Mouse (Mus musculus) neural tube, embryonic 11.5 days (tissue): ENCODE measurements around the gene Zfhx2. TPM values are rescaled to one million over a fixed set of nuclear protein-coding genes. Genes with fewer than 3 reads are reported as not detected.

ENCODE experiments used
- ATAC-seq: fragments of 200-750 bp; cut with Nextera tagmentation; 2 replicates; pipeline ENCODE4 v1.8.0; 2017; ENCODE audit warnings: moderate number of reproducible peaks, mild to moderate bottlenecking, moderate TSS enrichment, moderate library complexity; ENCODE audit not compliant: insufficient read depth, low FRiP score, low TSS enrichment
- DNase-seq: peaks from one replicate; pipeline ENCODE4 v3.0.0-alpha.2; 2015; ENCODE audit warnings: low spot score
- H3K27ac ChIP-seq: fragments of 300-500 bp; sonication (generic); 2 replicates; pipeline ENCODE4 v1.5.1; 2014; ENCODE audit warnings: low read depth, mild to moderate bottlenecking, low read length
- H3K27me3 ChIP-seq: fragments of 300-500 bp; sonication (generic); 2 replicates; pipeline ENCODE4 v1.6.1; 2014; ENCODE audit warnings: mild to moderate bottlenecking, low read length, mixed read lengths; ENCODE audit not compliant: control insufficient read depth, insufficient read depth
- H3K36me3 ChIP-seq: fragments of 300-500 bp; sonication (generic); 2 replicates; pipeline ENCODE4 v1.6.1; 2014; ENCODE audit warnings: mild to moderate bottlenecking, low read length, moderate library complexity, mixed read lengths; ENCODE audit not compliant: control insufficient read depth, insufficient read depth
- H3K4me1 ChIP-seq: fragments of 300-500 bp; sonication (generic); 2 replicates; pipeline ENCODE4 v1.6.1; 2014; ENCODE audit warnings: low read length, mixed read lengths; ENCODE audit not compliant: control insufficient read depth, insufficient read depth
- H3K4me2 ChIP-seq: fragments of 300-500 bp; sonication (generic); 2 replicates; pipeline ENCODE4 v1.6.1; 2014; ENCODE audit warnings: low read depth, mild to moderate bottlenecking, moderate library complexity
- H3K4me3 ChIP-seq: fragments of 300-500 bp; sonication (generic); 2 replicates; pipeline ENCODE4 v1.5.1; 2014; ENCODE audit warnings: low read depth, low read length
- H3K9ac ChIP-seq: fragments of 300-500 bp; sonication (generic); 2 replicates; pipeline ENCODE4 v1.6.1; 2014; ENCODE audit warnings: mild to moderate bottlenecking, low read length
- H3K9me3 ChIP-seq: fragments of 300-500 bp; sonication (generic); 2 replicates; pipeline ENCODE4 v1.6.1; 2016; ENCODE audit warnings: low read length; ENCODE audit not compliant: control insufficient read depth
- WGBS: fragments of 180-500 bp; shearing (Covaris S2); extraction: QIAGEN DNeasy Blood & Tissue Kit; methylation state at CpG from one replicate; pipeline ENCODE4 v1.1.7; 2014; 5-methylcytosine and 5-hydroxymethylcytosine counted together
- polyA plus RNA-seq: library from polyadenylated mRNA; unstranded; fragments of >200 nt; fragmentation: Nextera tagmentation; extraction: Ambion mirVana; gene quantifications from 2 replicates; pipeline ENCODE4 v1.2.1, GENCODE M21; 2014

The Zfhx2 gene
- polyA plus RNA-seq, 1 experiment from 2014 or later, result 16.6 TPM

DNA sequence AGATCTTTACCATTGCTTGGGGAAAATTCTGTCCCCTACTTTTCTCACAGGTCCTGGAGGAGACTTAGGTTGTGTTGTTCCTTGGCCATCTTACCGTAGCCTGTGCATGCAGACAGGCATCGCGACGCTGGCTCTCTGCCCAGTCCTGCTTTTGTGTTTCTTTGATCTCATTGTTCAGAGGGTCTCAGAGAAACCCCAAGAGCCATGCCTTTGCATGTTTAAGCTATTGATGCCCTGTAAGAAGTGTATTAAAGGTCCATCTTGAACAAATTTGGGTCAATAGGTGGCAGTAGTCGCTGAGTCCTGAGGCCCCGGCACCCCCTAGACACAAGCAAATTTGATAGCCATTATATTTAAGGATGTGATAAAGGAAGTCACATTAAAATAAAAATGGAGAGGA lies 64.5 kb downstream of the Zfhx2 start:
- Histone ChIP-seq H3K27me3 (no peaks in the 10 kb centered on the region), H3K4me3 (no peak overlapping the region), H3K4me1 (peaks cover 7% of the 10 kb centered on the region; the same call in 1 of the 2 replicates), H3K4me2 (no peak overlapping the region), H3K27ac (peak overlapping the region; percentile 34; the same call in 1 of the 2 replicates), H3K9me3 (no peaks in the 10 kb centered on the region), H3K36me3 (peaks cover 3% of the 10 kb centered on the region), H3K9ac (no peak overlapping the region)
- ATAC-seq (no peak), DNase-seq (peak; percentile 47)
- 23% methylated on average over 6 of the region's 6 CpGs for WGBS

DNA sequence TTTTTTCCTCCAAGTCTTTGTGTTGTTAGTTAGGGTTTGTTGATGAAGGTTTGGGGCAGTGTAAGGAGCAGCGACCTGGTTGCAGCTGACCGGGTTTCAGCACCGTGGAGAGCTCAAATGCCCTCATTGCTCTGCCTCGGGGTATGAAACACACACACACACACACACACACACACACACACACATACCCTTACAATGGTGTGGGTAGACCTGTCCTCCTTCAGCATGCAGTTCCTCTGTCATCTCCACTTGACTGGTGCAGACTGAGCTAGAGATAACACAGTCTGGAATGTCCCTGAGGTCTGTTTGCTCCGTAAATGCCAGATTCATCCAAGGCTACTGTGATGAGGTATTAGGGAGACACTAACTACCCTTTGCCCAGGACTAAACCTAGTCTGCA lies 64.9 kb downstream of the Zfhx2 start:
- 20% methylated on average over 5 of the region's 5 CpGs for WGBS
- DNase-seq (peak; percentile 32), ATAC-seq (no peak)
- Histone ChIP-seq H3K4me2 (no peak overlapping the region), H3K27ac (peak overlapping the region; percentile 34; the same call in 1 of the 2 replicates), H3K36me3 (peaks cover 3% of the 10 kb centered on the region), H3K4me3 (no peak overlapping the region), H3K4me1 (peaks cover 7% of the 10 kb centered on the region; the same call in 1 of the 2 replicates), H3K9ac (no peak overlapping the region), H3K9me3 (no peaks in the 10 kb centered on the region), H3K27me3 (no peaks in the 10 kb centered on the region)

DNA sequence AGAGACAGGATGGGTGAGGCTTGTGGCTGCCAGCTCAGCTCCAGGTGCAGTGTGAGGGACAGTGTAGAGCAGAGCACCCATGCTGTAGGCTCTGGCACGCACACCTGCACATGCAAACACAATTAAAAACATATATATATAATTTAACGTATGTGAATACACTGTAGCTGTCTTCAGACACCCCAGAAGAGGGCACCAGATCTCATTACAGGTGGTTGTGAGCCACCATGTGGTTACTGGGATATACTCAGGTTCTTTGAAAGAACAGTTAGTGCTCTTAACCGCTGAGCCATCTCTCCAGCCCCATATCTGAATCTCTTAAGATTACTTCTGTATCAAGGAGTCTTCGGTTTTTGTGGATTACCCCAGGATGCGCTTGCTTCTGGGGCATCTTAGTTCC lies 66.6 kb downstream of the Zfhx2 start:
- 86% methylated on average over 5 of the region's 5 CpGs for WGBS
- Histone ChIP-seq H3K27ac (no peak overlapping the region), H3K9ac (no peak overlapping the region), H3K4me3 (no peak overlapping the region), H3K27me3 (no peaks in the 10 kb centered on the region), H3K4me1 (peaks cover 7% of the 10 kb centered on the region; the same call in 1 of the 2 replicates), H3K4me2 (no peak overlapping the region), H3K36me3 (peaks cover 7% of the 10 kb centered on the region), H3K9me3 (no peaks in the 10 kb centered on the region)
- ATAC-seq (no peak), DNase-seq (no peak)

DNA sequence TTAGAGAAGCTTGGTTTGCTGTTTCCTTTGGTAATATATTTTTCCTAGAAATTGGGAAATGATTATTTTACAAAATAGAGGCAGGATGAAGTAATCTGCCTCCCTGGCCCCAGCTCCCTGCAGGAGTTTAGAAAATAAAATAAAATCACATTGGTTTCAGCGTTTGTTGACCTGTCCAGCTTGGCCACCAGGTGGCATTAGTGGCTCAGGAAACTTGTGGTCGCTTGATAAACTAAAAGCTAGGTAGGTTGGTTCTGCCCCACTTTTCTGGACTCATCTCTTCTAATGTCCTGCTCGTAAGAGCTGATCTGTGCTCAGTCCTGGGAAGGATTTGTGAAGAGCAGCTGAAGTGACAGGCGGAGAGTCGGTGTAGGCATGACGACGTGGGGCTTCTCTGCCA lies 67.9 kb downstream of the Zfhx2 start:
- Histone ChIP-seq H3K36me3 (peaks cover 7% of the 10 kb centered on the region), H3K9me3 (no peaks in the 10 kb centered on the region), H3K27ac (no peak overlapping the region), H3K4me3 (no peak overlapping the region), H3K27me3 (no peaks in the 10 kb centered on the region), H3K4me2 (no peak overlapping the region), H3K4me1 (peaks cover 7% of the 10 kb centered on the region; the same call in 1 of the 2 replicates), H3K9ac (no peak overlapping the region)
- ATAC-seq (no peak), DNase-seq (peak; percentile 69)
- WGBS, result 69% methylated on average over 7 of the region's 7 CpGs

- Histone ChIP-seq H3K36me3 (peaks cover 7% of the 10 kb centered on the region), H3K9me3 (no peaks in the 10 kb centered on the region), H3K4me3 (no peak overlapping the region), H3K4me1 (no peaks in the 10 kb centered on the region), H3K9ac (no peak overlapping the region), H3K27me3 (no peaks in the 10 kb centered on the region), H3K4me2 (no peak overlapping the region), H3K27ac (no peak overlapping the region)
- DNase-seq (no peak), ATAC-seq (no peak)
- 92% methylated on average over 15 of the region's 15 CpGs for WGBS
Measured at GRCm38 (mm10) chr14:55023011-55023410, 69.1 kb downstream of the Zfhx2 start.

DNA sequence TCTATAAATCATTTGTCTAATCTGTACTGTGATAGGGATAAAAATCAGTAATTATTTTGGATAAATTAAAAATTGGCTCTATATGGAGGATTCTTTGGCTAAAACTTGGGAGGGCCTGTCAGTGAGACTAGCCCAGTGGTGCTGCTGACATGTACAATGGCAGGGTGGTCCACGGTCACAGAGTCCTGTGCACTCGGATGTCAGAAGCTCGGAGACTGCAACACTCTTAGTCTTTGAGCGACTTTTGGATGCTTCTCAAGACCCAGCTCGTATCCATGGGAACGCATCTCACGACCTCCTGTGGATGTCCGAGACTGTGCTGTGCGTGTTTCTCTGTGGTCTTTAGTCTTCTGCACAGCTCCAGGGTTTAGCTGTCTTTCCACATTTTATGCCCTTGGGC lies 71.7 kb downstream of the Zfhx2 start:
- peaks cover 7% of the 10 kb centered on the region for H3K36me3 ChIP-seq
- no peak for DNase-seq
- H3K9me3 ChIP-seq, result no peaks in the 10 kb centered on the region
- H3K27me3 ChIP-seq, result no peaks in the 10 kb centered on the region
- H3K4me2 ChIP-seq, result no peak overlapping the region
- ATAC-seq, result peak; percentile 46
- H3K27ac ChIP-seq, result no peak overlapping the region
- no peak overlapping the region for H3K4me3 ChIP-seq
- 74% methylated on average over 9 of the region's 9 CpGs for WGBS
- no peak overlapping the region for H3K9ac ChIP-seq
- no peaks in the 10 kb centered on the region for H3K4me1 ChIP-seq

- H3K27ac ChIP-seq, result no peak overlapping the region
- WGBS, result 95% methylated on average over 16 of the region's 16 CpGs
- no peak overlapping the region for H3K4me3 ChIP-seq
- H3K4me1 ChIP-seq, result no peaks in the 10 kb centered on the region
- no peaks in the 10 kb centered on the region for H3K9me3 ChIP-seq
- no peaks in the 10 kb centered on the region for H3K27me3 ChIP-seq
- no peak overlapping the region for H3K9ac ChIP-seq
- peaks cover 2% of the 10 kb centered on the region; the same call in 1 of the 2 replicates for H3K36me3 ChIP-seq
- no peak overlapping the region for H3K4me2 ChIP-seq
- ATAC-seq (no peak), DNase-seq (no peak)
Measured at GRCm38 (mm10) chr14:55016876-55017275, 75.2 kb downstream of the Zfhx2 start.

GRCm38 (mm10) chr14:55015767-55016111 lies 76.4 kb downstream of the Zfhx2 start:
- Histone ChIP-seq H3K36me3 (peaks cover under 1% of the 10 kb centered on the region; the same call in 1 of the 2 replicates), H3K4me3 (peak overlapping the region; percentile 82), H3K9me3 (no peaks in the 10 kb centered on the region), H3K27ac (0 out of 2 replicates have a peak overlapping the region, but pooled peaks have one; percentile 27), H3K27me3 (no peaks in the 10 kb centered on the region), H3K4me2 (peak overlapping the region; percentile 74), H3K4me1 (no peaks in the 10 kb centered on the region), H3K9ac (peak overlapping the region; percentile 72)
- no peak for DNase-seq
- under 1% methylated on average over 17 of the region's 17 CpGs for WGBS
- no peak for ATAC-seq

- peak within 1 kb of the TSS; percentile 81 for H3K9ac ChIP-seq
- H3K4me1 ChIP-seq, result no peaks in the 10 kb centered on the region
- peak within 1 kb of the TSS; percentile 74 for H3K4me2 ChIP-seq
- H3K27me3 ChIP-seq, result no peaks in the 10 kb centered on the region
- H3K4me3 ChIP-seq, result peak within 1 kb of the TSS; percentile 82
- ATAC-seq (peak; percentile 96), DNase-seq (peak; percentile 98)
- peak within 1 kb of the TSS; percentile 88 for H3K27ac ChIP-seq
- H3K36me3 ChIP-seq, result no peaks in the 10 kb centered on the region
- no peaks in the 10 kb centered on the region for H3K9me3 ChIP-seq
- under 1% methylated on average over 36 of the region's 36 CpGs for whole genome bisulfite sequencing
Measured at GRCm38 (mm10) chr14:55014991-55015766, 76.9 kb downstream of the Zfhx2 start, which contains the start of gene Ngdn. Gene Ngdn, plus strand, starts transcription at chr14:55015454.
